Mouse (Mus musculus): ENCODE results near the gene Grap2.
"Not testable (repeated sequence)": the region's sequence is repeated elsewhere in the genome, so short reads cannot be mapped to it uniquely, and the experiment has no call there.

Gene Grap2

DNA sequence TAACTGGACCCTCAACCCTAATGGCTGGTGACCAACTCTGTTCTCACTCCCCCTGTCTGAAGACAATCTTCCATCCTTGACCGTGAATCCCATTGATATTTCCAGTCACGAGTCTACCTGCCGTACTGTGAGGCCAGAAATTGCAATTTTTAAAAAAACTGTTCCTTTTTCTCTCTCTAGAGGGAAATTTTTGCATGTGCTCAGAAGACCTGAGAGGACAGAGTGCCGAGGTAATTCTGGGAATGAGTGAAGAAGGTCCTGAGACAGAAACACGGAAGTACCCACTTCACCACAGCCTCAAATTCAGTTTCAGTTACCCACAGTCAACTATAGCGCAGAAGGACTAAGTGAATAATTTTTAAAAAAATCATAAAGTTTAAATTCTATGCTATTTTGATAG is 5.7 kb upstream of the Grap2 start:
- DNase-seq (ENCODE audit: extremely low spot score, low spot score), result no peak

GRCm38 (mm10) chr15:80567139-80567538 is 5.3 kb upstream of the Grap2 start:
- DNase-seq (ENCODE audit: extremely low spot score, low spot score), result no peak

- DNase-seq (ENCODE audit: extremely low spot score, low spot score), result no peak
Measured at GRCm38 (mm10) chr15:80567731-80568130, 4.7 kb upstream of the Grap2 start.

DNA sequence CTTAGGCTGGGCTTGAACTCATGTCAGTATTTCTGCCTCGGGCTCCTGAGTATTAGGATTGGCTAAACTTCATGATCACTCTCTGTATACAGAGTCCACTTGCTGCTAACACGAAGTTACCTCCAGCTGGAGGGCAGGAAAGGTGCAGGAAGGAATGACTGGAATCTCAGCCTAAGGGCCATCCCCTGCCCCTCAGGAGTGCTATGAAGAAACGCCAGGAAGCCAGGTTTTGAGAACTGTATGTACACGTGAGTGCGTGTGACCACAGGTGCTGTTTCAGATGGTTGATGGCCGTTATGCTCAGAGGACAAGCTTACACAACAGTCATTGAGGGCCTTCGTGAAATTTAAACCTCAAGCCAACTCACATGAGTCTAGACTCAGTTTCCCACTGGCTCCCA is 3.2 kb upstream of the Grap2 start:
- DNase-seq (ENCODE audit: extremely low spot score, low spot score), result no peak

DNA sequence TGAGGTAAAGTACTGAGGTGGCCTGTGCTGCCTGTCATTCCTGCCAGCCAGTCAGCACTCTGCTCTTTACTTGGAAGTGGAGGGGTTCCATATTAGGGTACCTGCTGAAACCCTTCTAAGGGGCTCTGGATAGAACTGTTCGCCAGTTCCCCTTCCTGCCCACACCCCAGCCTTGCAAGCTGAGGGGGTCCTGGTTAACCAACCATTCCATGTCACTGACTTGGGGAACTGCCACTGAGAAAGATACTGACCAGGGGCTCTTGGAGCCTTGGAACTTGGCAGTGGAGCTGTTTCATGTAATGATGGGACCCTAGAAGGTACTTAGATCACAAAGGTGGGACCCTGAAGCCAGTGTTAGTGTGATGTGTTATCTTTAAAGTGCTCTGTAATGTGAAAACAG is 2.2 kb upstream of the Grap2 start:
- DNase-seq (ENCODE audit: extremely low spot score, low spot score), result no peak

DNA sequence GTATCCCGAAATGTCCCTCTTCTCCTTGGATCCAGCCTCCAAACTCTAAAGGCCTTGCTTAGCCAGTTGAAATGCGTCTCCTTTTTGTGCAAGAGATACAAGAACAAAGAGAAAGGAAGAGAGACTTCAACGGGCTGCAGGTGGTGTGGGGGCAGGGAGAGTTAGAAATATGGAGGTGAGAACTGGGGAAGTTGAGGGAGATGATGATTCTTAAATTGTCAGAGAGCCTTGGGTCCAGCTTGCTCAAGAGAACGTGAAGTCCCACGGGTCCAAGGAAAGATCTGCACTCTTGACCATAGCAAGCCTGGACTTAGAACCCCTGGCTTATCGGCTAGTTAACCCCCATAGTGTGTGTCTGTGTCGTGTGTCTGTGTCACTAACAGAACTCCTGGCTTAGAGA is 783 bp upstream of the Grap2 start:
- no peak for DNase-seq (ENCODE audit: extremely low spot score, low spot score)

- DNase-seq (ENCODE audit: extremely low spot score, low spot score), result no peak
Measured at GRCm38 (mm10) chr15:80572811-80573520, 572 bp downstream of the Grap2 start.

- no peak for DNase-seq (ENCODE audit: extremely low spot score, low spot score)
Measured at GRCm38 (mm10) chr15:80574211-80575040, 2.0 kb downstream of the Grap2 start.

- DNase-seq (ENCODE audit: extremely low spot score, low spot score), result no peak
Measured at GRCm38 (mm10) chr15:80575817-80576370, 3.5 kb downstream of the Grap2 start.

- no peak for DNase-seq (ENCODE audit: extremely low spot score, low spot score)
Measured at GRCm38 (mm10) chr15:80576415-80576994, 4.1 kb downstream of the Grap2 start.

GRCm38 (mm10) chr15:80577166-80577960 is 5.0 kb downstream of the Grap2 start:
- no peak for DNase-seq (ENCODE audit: extremely low spot score, low spot score)

- no peak for DNase-seq (ENCODE audit: extremely low spot score, low spot score)
Measured at GRCm38 (mm10) chr15:80579121-80579520, 6.7 kb downstream of the Grap2 start.

GRCm38 (mm10) chr15:80580585-80580984 is 8.2 kb downstream of the Grap2 start:
- not testable (repeated sequence) for DNase-seq (ENCODE audit: extremely low spot score, low spot score)

- no peak for DNase-seq (ENCODE audit: extremely low spot score, low spot score)
Measured at GRCm38 (mm10) chr15:80582581-80583495, 10.4 kb downstream of the Grap2 start.

DNA sequence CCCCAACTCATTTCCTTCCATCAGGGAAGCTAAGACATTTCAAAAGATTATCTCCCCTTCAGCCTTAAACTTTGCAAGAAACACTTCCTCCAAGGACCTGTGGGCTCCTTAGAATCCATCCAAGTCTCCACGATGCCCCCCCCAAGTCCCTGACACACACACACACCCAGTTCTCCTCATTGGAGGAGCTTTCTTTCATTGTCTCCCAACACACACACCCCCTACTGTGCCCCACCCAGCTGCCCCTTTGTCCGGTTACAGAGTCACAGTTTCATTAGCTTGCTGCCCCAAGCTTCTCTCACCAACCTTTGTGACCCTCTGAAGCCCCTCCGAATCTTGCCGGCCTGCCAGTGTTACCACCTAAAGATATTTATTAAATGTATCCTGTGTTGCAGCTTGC is 13.9 kb downstream of the Grap2 start:
- DNase-seq (ENCODE audit: extremely low spot score, low spot score), result no peak

GRCm38 (mm10) chr15:80590641-80591040 is 18.2 kb downstream of the Grap2 start:
- no peak for DNase-seq (ENCODE audit: extremely low spot score, low spot score)

DNA sequence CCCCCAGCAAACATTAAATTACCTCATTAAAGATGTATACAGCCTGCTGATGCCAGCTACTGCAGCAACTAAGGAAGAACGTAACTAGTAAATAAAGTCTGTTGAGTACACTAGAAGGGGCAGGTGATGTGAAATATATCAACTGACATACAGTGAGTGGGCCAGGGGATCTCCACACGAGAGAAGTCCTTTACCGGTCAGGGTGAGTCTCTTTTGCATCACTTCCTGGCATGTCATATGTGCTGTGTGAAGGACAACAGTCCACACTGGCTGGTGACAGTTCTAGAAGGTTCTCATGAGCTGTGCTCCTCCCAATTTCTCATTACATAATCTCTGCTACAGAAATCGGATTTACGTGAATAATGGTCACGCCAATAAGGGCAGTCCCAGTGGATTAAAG is 20.3 kb downstream of the Grap2 start:
- no peak for DNase-seq (ENCODE audit: extremely low spot score, low spot score)

GRCm38 (mm10) chr15:80593877-80594276 is 21.5 kb downstream of the Grap2 start:
- no peak for DNase-seq (ENCODE audit: extremely low spot score, low spot score)

DNA sequence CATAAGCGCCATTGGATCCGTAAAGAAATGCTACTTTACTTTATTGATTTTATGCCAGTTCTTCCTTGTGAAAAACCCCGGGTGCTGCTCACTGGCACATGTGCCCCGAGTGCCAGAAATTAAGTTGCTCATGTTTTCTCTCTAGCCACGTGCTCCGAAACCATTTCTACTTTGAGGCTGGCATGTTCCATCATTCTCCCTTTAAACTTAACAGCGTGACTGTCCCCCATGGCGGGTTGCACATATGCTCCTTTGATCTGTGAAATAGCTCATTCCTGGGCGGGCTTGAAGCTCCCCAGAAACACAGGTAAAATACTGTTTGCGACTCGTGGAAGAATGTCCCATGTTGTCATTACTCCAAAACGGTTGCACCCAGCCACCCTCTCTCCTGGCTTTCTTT is 26.4 kb downstream of the Grap2 start:
- no peak for DNase-seq (ENCODE audit: extremely low spot score, low spot score)

GRCm38 (mm10) chr15:80599213-80599750 is 26.9 kb downstream of the Grap2 start:
- DNase-seq (ENCODE audit: extremely low spot score, low spot score), result no peak

Measured in neural tube, embryonic 10.5 days (tissue).